Mouse (Mus musculus): ENCODE results near the gene Ap1g2.

The Ap1g2 gene

GRCm38 (mm10) chr14:55113975-55114645, 7.7 kb upstream of the Ap1g2 start:
- peak in 1 of 2 experiments; percentile 47 for DNase-seq (ENCODE audit: low spot score in 2 of 2)

- no peak for DNase-seq (ENCODE audit: low spot score in 2 of 2)
Measured at GRCm38 (mm10) chr14:55113351-55113974, 7.1 kb upstream of the Ap1g2 start.

DNA sequence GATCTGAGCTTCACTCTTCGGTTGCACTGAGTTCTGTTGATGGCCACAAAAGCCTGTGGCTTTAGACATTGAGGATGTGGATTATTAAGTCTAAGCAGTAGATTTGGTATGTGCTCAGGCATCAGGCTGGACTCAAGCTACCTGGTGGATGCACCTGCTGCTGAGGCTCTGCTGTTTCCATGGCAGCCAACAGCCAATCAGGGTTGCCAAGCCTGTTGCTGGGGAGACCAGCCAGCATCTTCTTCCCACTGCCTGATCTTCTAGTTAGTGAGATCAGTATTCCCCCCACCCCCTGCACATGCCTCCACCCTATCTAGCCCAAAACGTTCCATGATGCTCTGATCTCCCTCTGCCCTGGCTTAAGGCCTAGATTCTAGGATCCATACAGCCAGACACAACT, 5.3 kb upstream of the Ap1g2 start:
- DNase-seq (ENCODE audit: low spot score in 2 of 2) = no peak

DNA sequence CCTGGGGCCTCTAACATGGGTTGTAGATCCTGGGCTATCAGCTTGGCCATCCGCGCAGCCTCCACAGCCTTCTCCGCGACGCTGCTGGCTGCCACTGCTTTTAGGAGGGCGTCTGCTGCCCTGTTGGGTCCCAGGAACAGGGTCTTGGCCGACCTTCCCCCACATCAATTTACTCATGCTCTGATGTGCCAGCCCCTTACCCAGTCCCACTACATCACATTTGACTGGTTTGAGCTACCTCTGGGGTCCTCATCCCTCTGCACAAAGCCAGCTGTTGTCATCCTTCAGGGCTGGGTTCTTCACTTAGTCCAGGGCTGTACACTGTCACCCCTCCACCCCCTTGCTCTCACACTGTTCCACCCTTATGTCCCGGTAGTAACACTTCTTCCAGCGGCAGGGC, 3.7 kb upstream of the Ap1g2 start:
- no peak for DNase-seq (ENCODE audit: low spot score in 2 of 2)

- DNase-seq (ENCODE audit: low spot score in 2 of 2) = no peak
Measured at GRCm38 (mm10) chr14:55109048-55109873, 2.9 kb upstream of the Ap1g2 start.

- no peak for DNase-seq (ENCODE audit: low spot score in 2 of 2)
Measured at GRCm38 (mm10) chr14:55108202-55108870, 1.9 kb upstream of the Ap1g2 start.

DNA sequence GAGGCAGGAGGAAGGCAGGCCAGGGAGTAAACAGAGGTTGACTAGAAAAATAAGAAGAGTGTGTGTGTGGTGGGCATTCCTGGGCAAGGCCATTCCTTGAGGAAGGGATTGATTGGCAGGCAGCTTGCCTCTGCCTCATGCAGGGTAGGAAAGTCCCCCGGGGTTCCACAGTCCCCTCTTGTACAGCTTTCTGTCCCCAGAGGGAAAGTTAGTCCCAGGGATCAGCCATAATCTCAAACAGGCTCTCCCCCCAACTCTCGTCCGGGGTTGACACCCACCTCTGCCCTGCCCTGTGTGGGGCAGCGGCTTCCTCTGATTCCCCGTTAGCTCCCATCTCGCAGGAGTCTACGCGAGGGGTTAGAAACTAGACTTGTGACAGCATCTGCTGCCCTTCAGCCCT, 597 bp upstream of the Ap1g2 start:
- no peak for DNase-seq (ENCODE audit: low spot score in 2 of 2)

DNA sequence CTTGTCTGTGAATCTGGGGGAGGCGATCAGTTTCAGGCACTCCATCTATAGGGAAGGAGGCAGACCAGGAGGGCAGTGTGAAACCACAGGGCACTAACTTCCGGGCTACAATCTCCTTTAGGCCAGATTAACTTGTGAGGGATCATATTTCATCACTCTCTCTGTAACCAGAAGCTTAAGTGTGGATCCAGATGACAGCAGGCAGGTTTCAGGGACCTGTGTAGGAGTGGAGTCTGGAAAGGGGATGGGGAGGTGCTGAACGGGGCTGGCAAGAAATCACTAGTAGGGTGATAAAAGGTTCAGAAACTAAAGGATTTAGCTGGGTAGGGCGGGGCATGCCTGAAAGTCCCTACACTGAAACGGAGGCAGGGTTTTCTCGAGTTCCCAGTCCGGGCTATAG, 1.0 kb downstream of the Ap1g2 start:
- DNase-seq (ENCODE audit: low spot score in 2 of 2) = no peak

DNA sequence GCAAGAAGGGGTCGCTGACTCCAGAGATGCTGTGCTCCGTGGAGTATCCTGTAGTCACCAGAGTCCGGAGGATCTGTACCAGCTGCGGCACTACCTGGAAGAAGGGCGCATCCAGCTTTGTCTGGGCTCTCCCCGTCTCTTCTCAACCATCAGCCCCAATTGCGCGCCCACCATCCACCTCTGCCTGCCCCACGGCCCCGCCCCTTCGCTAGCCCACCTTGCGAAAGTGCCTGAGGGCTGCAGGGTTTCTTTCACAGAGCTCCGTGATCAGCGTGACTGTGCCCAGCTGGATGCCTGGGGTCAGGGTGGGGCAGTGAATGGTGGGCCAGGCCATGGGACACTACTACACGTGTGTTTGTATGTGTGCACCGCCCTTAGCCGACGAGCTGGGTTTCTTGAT, 2.0 kb downstream of the Ap1g2 start:
- DNase-seq (ENCODE audit: low spot score in 2 of 2) = no peak

- no peak for DNase-seq (ENCODE audit: low spot score in 2 of 2)
Measured at GRCm38 (mm10) chr14:55102253-55102785, 4.1 kb downstream of the Ap1g2 start.

DNA sequence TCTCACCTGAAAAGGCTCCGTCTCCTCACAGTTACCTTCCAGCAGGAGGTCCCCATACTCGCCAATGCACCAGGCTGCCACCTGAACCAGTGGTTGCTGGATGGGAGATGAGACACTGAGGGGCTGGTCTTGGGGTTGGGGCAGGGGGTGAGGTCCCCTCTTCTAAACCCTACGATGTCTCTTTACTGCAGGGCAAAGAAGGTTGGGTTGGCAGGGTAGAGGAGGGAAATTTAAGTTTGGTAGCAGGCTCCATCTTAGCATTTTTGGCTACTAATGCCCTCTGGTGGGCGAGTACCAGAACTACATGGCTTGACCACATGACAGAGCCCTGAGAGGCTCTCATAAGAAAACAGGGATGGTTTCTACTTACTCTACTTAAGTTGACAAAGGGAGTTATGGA, 4.8 kb downstream of the Ap1g2 start:
- DNase-seq (ENCODE audit: low spot score in 2 of 2) = peak in 1 of 2 experiments; percentile 51

DNA sequence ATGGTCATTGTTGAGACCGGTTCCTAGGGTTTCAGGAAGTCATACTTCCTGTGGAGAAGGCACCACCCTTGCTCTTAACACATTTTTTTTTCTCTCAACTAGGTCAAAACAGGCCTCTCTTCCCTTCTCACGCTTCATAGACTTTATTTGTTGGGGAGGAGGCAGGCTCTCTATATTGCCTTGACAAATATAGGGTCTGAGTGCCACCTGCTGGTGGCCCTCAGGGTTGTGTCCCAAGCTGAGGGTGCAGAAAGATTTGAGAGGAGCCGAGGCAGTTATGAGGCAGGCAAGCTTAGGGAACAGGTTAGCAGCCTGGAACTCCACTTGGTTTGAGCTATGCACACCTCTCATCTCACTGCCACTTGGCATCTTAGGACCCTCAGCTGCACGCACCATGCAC, 8.3 kb downstream of the Ap1g2 start:
- peak in 1 of 2 experiments; percentile 66 for DNase-seq (ENCODE audit: low spot score in 2 of 2)

- no peak for DNase-seq (ENCODE audit: low spot score in 2 of 2)
Measured at GRCm38 (mm10) chr14:55097646-55098045, 8.7 kb downstream of the Ap1g2 start.

DNA sequence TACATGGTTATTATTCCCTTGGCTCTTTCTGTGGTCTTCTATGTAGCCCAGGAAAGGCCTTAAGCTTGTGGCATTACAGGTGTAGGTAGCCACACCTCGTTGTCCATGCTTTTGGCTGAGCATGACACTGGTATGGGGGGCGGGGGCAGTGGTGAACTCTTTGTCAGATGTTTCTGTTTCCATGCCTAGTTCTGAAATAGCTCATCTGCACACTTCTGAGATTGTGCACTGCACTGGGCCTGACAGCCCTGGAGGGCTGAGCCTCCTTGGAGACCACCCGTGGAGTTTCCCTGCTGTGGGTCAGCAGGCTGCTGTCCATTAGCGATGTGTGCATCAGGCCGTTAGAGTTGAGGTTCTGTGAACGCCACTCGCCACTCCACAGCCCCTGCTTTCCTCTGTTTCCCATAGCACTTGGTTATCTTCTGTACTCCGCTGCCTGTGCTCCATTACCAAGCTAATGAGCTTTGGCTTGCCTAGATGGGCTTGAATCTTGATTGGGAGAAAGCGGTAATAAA, 9.8 kb downstream of the Ap1g2 start:
- no peak for DNase-seq (ENCODE audit: low spot score in 2 of 2)

GRCm38 (mm10) chr14:55095671-55096070, 10.7 kb downstream of the Ap1g2 start:
- DNase-seq (ENCODE audit: low spot score in 2 of 2) = no peak

- DNase-seq (ENCODE audit: low spot score in 2 of 2) = no peak
Measured at GRCm38 (mm10) chr14:55095263-55095662, 11.1 kb downstream of the Ap1g2 start.

DNA sequence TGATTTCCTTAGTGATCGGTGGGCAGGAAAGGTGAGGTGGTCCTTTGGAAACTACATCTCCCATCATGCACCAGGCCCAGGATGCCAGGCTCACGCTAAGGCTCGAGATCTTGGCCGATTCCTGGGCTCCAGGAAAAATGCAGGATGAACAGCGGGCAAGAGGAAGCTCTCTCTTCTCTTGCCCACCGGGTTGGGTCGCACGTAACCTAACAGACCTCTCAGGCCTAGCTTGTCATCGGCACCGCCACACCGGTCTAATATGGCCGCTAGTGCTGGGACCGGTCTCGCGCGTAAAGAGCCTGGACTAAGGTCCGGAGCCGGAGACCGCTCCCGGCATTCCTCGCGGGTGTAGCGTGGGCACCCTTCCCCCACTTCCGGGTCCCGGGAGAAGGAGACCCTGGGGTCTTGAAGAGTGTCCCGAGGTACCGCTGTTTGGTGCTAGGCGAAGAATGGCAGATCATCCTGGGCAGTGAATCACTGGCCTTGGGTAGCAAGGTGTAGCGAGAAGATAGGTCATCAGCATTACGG, 11.6 kb downstream of the Ap1g2 start, which contains the start of gene Thtpa:
Gene Thtpa (plus strand): TSS at position 81 of the 528 bp plus-strand sequence.
- DNase-seq (ENCODE audit: low spot score in 2 of 2) = peak; percentile 43 to 54

DNA sequence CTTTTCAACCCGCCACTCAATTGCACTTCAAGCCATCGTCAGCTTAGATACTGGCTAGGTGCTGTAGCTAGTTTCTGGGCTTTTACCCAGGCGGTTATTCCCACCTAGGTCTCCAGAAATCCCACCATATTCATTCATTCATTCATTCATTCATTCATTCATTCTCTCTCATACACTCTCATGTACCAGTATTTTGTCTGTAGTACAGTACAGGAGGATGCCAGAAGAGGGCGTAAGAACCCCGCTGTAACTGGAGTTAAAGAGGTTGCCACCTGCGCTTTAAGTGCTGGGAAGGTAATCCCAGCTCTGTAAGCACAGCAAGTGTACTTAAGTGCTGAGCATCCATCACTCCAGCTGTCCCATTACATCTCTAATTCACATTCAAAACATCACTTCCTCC, 12.5 kb downstream of the Ap1g2 start:
- DNase-seq (ENCODE audit: low spot score in 2 of 2) = no peak

- DNase-seq (ENCODE audit: low spot score in 2 of 2) = peak; percentile 81 to 91
Measured at GRCm38 (mm10) chr14:55092011-55092577, 14.3 kb downstream of the Ap1g2 start, which contains the start of gene Zfhx2. Gene Zfhx2, minus strand, starts transcription at chr14:55092324.

GRCm38 (mm10) chr14:55091209-55091865, 15.1 kb downstream of the Ap1g2 start:
- DNase-seq (ENCODE audit: low spot score in 2 of 2) = no peak

Measured in thymus, postnatal 10 days (tissue).